Mouse (Mus musculus): ENCODE measurements at regions not wholly inside any gene's neighbourhood (a gene's known extent, or its start where the extent isn't known, plus 50 kb on each side); places are given as distances from the start of the nearest gene placed in this dataset.
A peak's percentile ranks its signal among the peaks of the same experiment; 100 is the strongest.
"Not testable (repeated sequence)": the region's sequence is repeated elsewhere in the genome, so short reads cannot be mapped to it uniquely, and the experiment has no call there.

DNA sequence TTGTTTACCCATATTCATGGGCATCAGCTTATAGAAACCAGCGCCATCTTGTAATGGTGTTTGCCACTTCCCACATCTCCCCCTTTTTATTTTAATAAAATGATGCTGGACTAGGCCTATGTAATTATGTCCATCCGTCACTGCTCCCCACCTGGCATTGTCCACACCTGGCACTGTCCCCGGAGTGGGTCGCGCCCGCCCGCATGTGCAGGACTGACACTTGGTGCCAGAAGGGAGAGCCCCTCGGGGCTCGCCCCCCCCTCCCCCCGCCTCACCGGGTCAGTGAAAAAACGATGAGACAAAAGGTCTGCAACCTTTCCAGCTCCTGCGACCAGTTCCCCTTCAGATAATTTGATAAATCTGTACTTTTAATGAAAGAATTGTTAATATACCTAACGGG is 450.8 kb upstream of the Epha6 start:
- DNase-seq (ENCODE audit: low spot score in 2 of 2): not testable (repeated sequence)

DNA sequence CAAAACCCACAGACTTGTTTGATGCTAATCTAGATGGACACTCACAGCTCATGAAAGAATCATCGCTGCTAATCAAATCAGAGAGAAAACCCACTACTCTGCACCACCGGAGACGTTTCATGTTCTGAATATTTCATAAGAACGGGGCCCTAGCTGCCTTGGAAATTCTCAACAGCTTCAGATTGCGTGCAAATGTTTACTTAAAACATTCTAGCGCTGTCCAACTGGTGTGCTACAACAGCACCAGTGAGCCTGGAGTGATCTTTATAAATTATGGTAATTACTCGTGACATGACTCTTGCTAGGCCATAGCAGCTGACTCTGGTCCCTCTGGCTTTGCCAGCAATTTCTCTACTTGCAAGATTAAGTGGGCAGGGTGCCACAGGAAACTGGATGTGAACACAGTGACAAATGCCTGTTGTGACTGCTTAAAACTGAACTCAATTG is 435.8 kb upstream of the Epha6 start:
- DNase-seq (ENCODE audit: low spot score in 2 of 2): peak; percentile 4 to 13
